Mouse (Mus musculus): Measurements from ENCODE around the gene Slc18a2. TPM values are rescaled to one million over a fixed set of nuclear protein-coding genes. Genes with fewer than 3 reads are reported as not detected.

Slc18a2 gene
- total RNA-seq, 2 experiments from 2014 or later = 0.86 to 0.92 TPM

GRCm38 (mm10) chr19:59273190-59273589 lies 12.5 kb downstream of the Slc18a2 start:
- no peak for DNase-seq (ENCODE audit: low spot score in 2 of 2)

DNA sequence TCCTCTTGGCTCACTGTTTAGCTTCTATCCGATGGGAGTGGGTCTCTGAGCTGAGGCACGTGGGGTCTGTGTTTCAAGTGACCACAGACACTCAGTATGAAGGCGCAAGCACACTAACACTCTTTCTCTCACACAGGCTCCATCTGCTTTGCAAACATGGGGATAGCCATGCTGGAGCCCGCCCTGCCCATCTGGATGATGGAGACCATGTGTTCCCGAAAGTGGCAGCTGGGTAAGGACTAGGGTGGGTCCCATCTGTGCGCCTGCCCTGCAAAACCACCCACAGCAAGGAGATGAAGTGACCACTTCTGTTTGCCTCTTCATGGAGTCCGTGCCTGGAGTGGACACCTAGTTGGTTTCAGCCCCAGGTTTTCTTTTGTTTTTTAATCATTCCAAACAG lies 15.7 kb downstream of the Slc18a2 start:
- DNase-seq (ENCODE audit: low spot score in 2 of 2) = no peak

GRCm38 (mm10) chr19:59280841-59281240 lies 20.1 kb downstream of the Slc18a2 start:
- DNase-seq (ENCODE audit: low spot score in 2 of 2) = no peak

- DNase-seq (ENCODE audit: low spot score in 2 of 2) = no peak
Measured at GRCm38 (mm10) chr19:59282001-59282400, 21.3 kb downstream of the Slc18a2 start.

GRCm38 (mm10) chr19:59289042-59289441 lies 28.3 kb downstream of the Slc18a2 start:
- no peak for DNase-seq (ENCODE audit: low spot score in 2 of 2)

DNA sequence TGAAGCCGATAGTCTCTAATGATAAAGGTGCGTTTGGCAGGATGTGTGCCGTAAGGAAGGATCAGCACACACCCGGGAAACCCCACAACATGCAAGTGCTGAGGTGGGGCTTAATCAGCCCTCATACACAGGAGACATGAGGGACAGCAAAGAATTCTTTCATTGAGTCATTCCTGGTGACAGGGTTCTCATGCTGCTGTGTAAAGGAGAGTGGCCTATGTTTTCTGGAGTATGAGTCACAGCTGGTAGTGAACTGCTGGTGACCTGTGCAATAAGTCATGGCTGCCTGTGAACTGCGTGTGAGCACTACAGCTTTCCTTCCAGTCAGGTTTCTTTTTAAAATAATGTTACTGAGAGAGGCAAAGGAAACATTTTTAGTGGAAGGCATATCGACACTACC lies 29.1 kb downstream of the Slc18a2 start:
- DNase-seq (ENCODE audit: low spot score in 2 of 2) = no peak

- peak in 1 of 2 experiments; percentile 69 for DNase-seq (ENCODE audit: low spot score in 2 of 2)
Measured at GRCm38 (mm10) chr19:59292183-59292839, 31.6 kb downstream of the Slc18a2 start.

DNA sequence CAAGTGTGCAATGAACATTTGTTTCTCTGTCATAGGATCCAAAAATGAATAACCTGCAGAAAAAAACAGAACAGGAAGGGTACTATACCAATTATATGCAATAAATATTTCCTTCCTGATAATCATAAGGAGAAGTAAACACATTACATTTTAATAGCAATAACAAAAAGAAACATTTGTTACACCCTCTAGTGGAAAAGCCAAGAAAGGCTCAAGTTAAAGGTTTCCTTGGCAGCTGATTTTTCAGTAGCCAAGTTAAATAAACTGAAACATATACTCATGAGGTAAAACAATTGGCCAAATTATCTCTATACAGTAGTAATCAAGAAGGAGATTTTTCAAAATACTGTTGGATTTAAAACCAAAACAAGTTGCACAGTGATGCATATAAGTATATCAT lies 54.6 kb downstream of the Slc18a2 start:
- DNase-seq (ENCODE audit: low spot score in 2 of 2) = no peak

DNA sequence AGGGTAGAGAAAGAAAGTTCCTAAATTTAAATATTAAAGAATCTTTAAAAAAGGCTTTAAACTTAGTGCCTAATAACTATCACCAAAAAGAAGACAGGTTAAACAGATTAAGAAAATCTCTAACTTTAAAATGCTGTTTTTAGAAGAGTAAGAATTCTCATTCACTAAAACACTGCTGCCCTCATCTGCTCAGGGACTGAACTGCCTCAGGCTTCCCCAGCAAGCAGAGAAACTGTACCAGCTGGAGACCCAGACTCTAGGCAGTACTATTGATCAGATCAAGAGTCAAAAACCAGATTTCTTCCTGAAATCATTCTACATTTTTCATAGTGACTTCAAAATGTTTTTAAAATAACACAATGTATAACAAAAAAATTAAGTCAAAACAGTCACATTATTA lies 55.9 kb downstream of the Slc18a2 start:
- peak; percentile 19 to 57 for DNase-seq (ENCODE audit: low spot score in 2 of 2)

DNA sequence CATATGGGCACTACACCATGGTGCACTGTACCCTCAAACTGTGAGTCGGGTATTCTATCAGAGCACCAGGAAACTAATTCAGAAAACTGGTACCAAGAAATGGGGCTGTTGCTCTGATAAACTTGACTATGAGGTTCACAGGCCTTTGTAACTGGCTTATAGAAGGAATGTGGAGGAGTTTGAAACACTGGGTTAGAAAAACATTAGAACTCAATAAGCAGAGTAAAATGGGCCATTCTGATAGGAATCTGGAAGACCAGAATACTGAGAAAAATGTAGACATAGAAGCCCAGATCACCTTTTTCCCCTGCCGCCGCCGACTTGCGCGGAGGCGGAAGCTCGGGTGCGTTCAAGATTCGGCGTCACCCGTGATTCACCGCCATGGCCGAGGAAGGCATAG lies 61.3 kb downstream of the Slc18a2 start, which contains the start of gene Rps12-ps3:
TSS of gene Rps12-ps3 (plus strand) at position 301 of the 400 bp plus-strand sequence.
- no peak for DNase-seq (ENCODE audit: low spot score in 2 of 2)

- no peak for DNase-seq (ENCODE audit: low spot score in 2 of 2)
Measured at GRCm38 (mm10) chr19:59330816-59331225, 70.1 kb downstream of the Slc18a2 start.

DNA sequence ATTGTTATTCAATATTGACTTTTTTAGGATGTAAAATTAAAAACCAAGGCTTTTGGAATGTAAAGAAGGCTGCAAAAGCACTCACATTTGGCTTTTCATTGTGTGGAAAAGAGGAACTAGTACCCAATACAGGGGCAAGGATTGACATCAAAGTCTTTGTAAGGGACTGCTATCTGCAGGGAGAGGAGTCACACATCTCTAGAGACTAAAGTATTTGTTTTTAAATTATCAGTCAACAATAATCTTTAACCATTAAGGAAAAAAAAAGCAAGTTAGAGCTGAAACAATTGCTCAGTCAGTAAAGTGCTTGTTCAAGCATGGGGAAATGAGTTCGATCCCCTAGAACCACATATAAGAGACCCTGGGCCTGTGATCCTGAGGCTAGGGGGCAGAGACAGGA lies 76.0 kb downstream of the Slc18a2 start:
- DNase-seq (ENCODE audit: low spot score in 2 of 2) = no peak

DNA sequence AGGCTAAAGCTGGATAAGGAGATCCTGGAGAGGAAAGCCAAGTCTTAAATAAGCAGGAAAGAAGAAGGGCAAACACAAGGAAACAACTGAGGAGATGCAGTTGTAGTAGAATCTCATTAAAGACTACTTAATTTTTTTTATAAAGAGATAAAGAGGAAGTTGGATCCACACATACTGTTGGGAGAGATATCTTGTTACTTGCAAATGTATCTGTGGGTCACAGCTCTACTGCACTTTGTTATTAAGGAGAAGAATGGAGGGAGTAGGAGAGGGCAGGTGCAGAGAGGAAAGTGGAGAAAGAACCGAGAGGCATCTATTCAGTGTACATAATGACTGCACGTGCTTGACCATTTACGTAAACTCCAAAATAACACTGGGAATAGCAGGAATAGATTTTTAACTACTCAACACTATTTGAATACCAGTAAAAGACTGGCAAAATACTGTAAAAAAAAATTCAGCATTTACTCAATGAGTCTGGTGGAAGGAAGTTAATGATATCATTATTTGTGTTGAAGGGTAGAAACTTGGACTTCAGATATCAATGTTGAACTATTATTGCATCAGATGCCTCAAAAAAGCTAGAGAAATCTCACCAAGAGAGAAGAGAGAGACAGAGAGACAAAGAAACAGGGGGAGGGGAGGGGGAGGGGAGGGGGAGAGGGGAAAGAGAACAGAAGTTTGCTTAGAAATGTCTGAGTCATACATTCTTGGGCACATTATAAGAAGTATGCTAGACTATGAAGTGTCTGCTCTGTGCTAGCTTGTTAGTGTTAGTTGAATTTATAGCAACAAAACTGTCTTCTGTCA lies 77.4 kb downstream of the Slc18a2 start:
- DNase-seq (ENCODE audit: low spot score in 2 of 2) = no peak

DNA sequence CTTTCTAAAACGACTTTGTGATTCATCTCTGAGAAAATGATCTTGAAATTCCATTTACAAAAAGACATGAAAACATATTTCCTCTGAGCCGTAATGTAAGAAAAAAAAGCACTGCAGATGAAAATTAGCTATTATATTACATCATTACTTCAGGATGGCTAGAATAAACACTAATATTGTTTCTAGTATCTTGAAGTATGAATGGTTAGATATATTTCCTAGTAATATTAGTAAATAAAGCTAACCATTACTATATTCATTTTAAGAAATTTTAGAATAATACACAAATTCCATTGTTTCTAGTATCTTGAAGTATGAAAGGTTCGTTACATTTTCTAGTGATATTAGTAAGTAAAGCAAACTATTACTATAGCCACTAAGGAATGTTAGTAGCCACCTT lies 79.2 kb downstream of the Slc18a2 start:
- no peak for DNase-seq (ENCODE audit: low spot score in 2 of 2)

DNA sequence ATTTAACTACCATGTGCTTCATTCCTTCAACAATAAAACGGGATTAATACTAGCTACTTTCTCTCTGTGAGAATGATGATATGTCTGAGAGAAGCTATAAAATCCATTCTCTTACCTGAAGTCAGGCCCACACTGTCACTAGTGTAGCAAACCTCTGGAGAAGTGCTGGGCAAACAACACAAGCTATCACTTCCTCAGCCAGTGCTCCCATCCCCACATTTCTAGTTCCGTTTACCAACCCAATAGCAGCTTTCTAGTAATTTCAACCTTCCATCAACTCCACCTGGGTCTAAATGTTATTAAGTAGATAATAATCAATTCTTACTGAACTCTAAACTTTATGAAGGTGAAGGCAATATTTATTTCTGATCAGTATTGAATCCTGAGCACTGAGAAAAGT lies 82.3 kb downstream of the Slc18a2 start:
- no peak for DNase-seq (ENCODE audit: low spot score in 2 of 2)

GRCm38 (mm10) chr19:59344304-59344711 lies 83.6 kb downstream of the Slc18a2 start:
- peak; percentile 9 to 10 for DNase-seq (ENCODE audit: low spot score in 2 of 2)

- DNase-seq (ENCODE audit: low spot score in 2 of 2) = no peak
Measured at GRCm38 (mm10) chr19:59345081-59345657, 84.5 kb downstream of the Slc18a2 start.

Other genes starting within 250 kb of the Slc18a2 start
- 10 to 100 TPM; 20.2 to 22.9 TPM for gene Shtn1, start 184.8 kb upstream of the Slc18a2 start, total RNA-seq (2021)
- 1 to 10 TPM in 1 of 2 experiments, under 1 TPM in 1; 0.62 to 1.7 TPM for gene Vax1, start 90.8 kb upstream of the Slc18a2 start, total RNA-seq (2021)
- gene Kcnk18, start 41.7 kb upstream of the Slc18a2 start, total RNA-seq (2021) = not detected
- 100 to 1,000 TPM; 290 to 310 TPM for gene Rps12-ps3, start 61.4 kb downstream of the Slc18a2 start, total RNA-seq (2021)
- gene Pdzd8, start 84.9 kb downstream of the Slc18a2 start, total RNA-seq (2021) = 10 to 100 TPM; 49.7 to 52.6 TPM
- gene Emx2, start 197.5 kb downstream of the Slc18a2 start, total RNA-seq (2021) = 10 to 100 TPM; 29.4 to 31.3 TPM

Measured in layer of hippocampus, adult 18-20 months (tissue).